Mouse (Mus musculus): Measurements from ENCODE around the gene Drap1.

The Drap1 gene

GRCm38 (mm10) chr19:5383326-5383725 is 41.5 kb downstream of the Drap1 start:
- DNase-seq (ENCODE audit: low spot score), result no peak

- no peak for DNase-seq (ENCODE audit: low spot score)
These were observed 47.3 kb downstream of the Drap1 start for GRCm38 (mm10) chr19:5377446-5377845.

- DNase-seq (ENCODE audit: low spot score), result no peak
These were observed 50.0 kb downstream of the Drap1 start for GRCm38 (mm10) chr19:5374748-5375147.

- DNase-seq (ENCODE audit: low spot score), result no peak
These were observed 50.6 kb downstream of the Drap1 start for GRCm38 (mm10) chr19:5374177-5374576.

All from embryo, embryonic 10.5 days (tissue).